Mouse (Mus musculus): ENCODE results near the gene Gm45213. TPM values are rescaled to one million over a fixed set of nuclear protein-coding genes. Genes with fewer than 3 reads are reported as not detected.

Gene Gm45213
- total RNA-seq, 2 experiments from 2014 or later = not detected

DNA sequence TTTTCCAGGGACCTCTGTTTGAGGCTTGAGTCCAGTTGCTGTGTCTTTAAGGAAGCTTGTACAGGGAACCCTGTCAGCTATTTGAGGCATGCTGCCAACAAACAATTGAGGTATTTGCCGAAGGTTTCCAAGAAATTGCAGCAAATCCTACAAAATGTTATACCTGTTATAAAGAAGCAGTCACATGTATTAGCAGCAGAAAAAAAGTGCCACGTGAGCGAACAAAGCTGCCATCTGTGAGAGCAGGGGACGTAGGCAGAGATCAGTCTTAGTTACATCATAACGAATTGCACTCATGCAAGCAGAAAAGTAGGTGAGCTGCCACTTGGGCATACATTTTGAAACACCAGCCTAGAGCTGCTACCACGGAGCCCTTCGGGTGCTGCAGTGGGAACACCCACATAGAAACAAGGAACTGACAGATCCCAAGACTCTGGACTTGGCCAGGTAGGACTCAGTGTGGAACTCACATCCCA, 63.2 kb downstream of the Gm45213 start:
- DNase-seq (ENCODE audit: low spot score in 2 of 2) = no peak

DNA sequence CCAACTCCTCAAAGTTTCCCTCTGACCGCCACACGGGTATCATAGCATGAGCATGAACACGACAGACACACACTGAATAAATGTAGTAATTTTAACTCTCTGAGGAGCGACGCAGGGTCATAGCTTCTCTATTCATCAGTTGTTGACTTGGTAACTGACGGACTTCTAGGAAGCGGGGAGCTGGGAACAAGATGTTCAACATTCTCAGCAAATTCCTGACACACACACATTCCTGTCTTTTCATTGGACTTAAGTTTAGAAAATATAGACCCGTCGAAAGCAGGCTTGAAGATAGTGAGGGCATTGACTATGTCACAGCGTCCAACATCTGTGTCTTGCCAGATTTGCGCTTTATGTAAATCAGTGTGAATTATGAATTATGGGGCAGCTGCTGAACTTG, 63.8 kb downstream of the Gm45213 start:
- no peak for DNase-seq (ENCODE audit: low spot score in 2 of 2)

DNA sequence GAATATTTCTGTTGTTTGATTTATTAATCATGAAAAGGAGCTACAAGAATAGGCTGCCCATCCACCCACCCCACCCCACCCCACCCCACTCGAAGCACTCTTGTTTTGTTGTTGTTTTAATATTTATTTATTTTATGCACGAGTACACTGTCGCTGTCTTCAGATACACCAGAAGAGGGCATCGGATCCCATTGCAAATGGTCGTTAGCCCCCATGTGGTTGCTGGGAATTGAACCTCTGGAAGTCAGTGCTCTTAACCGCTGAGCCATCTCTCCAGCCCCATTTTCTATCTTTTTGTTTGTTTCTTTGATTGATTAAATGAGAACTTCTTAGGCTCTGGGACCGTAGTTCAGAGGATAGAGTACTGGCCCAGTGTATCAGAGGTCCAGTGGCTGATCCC, 64.5 kb downstream of the Gm45213 start:
- no peak for DNase-seq (ENCODE audit: low spot score in 2 of 2)

DNA sequence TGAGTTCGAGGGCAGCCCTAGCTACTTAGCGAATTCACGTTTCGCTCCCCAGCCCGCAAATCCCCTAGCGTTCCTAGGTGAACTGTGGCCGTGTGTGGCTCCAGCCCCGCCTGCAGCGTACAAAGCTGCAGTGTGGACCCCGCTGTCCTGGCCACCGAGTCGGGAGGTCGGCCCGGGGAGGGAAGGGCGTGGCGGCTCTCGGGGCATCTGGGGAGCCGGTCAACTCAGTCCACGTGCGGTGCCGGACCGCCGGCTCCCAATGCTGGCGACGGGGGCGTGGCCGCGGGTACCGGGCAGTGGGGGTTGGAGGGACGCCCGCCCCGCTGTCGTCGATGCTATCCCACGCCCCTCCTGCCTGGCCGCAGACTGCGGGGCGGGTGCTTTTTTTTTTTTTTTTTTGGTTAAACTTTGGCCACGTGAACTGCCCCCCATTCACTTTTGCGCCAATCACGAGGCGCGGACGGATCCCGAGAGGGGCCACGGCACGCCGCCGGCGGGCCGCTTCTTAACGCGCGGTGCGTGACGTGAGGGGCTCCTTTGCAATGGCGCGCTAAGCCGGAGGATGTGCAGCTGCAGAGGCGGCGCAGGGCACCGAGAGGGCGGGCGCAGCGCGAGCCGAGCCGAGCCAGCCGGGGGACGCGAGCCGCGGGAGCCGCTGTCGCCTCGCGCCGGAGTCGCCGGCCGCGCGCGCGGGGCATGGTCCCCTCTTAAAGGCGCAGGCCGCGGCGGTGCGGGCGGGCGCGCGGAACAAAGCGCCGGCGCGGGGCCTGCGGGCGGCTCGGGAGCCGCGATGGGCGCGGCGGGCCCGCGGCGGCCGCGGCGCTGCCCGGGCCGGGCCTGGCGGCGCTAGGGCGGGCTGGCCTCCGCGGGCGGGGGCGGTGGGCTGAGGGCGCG, 65.8 kb downstream of the Gm45213 start, which contains the start of gene Chsy1:
Gene Chsy1, plus strand, starts transcription at position 555 of the 894 bp plus-strand sequence.
- peak; percentile 89 to 91 for DNase-seq (ENCODE audit: low spot score in 2 of 2)

DNA sequence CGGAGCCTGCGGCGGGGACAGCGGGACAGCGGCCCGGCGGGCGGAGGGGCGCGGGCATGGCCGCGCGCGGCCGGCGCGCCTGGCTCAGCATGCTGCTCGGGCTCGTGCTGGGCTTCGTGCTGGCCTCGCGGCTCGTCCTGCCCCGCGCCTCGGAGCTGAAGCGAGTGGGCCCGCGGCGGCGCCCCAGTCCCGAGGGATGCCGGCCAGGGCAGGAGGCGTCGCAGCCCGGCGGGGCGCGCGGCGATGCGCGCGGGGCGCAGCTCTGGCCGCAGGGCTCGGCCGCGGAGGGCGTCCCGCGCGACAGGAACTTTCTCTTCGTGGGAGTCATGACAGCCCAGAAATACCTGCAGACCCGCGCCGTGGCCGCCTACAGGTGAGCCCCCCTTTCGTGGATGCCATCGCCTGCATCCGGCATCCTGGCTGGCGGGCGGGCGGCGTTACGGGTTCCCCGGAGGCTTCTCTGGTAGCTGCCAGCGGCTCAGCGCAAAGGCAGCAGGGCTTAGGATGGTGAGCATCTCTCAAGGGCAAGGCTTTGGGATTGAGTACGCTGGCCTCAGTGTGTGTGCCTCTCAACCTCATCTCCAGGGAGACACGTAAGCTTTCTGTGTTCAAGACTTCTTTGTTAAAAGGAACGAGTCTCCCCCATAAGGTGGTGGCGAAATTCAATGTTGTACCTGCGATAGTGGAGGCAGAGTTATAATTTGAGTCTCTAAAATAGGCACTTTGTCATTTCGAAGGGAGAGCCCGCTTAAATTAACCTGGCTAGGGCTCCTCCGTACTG, 66.6 kb downstream of the Gm45213 start:
- DNase-seq (ENCODE audit: low spot score in 2 of 2) = no peak

DNA sequence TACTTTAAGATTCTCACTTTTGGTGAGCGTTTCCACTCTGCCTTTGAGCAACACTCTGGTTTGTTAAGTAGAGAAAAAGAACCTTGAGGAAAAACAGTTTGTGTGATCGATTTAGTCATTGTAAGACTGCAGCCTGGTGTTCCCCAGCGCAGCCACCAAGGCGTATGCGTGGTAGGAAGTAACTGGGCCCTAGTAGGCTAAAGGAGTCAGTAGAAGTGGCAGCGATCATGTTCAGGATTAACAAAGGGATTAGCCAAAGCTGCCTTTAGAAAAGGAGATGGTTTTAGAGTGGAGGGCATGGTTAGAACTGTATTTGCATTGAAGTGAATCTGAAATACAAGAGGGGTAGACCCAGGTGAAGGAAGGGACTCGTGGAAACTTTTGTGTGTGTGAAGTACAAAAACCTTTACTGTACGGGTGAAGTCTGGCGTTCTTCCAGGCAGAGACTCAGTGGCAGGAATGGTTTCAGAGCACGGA, 67.3 kb downstream of the Gm45213 start:
- no peak for DNase-seq (ENCODE audit: low spot score in 2 of 2)

DNA sequence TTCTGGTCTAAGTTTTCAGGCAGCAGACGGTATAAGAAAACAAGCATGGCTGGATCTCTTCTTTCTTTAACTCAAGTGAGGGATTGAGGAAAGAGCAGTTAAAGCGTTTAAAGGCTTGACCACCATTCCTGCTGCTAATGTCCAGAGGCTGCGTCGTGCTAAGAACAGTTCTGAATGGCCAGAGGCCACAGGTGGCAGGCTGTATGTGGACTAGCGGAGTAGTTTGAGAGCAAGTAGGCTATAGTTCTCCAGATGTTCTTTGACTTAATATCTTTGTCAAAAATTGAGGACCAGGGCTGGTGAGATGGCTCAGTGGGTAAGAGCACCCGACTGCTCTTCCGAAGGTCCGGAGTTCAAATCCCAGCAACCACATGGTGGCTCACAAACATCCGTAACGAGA, 67.8 kb downstream of the Gm45213 start:
- DNase-seq (ENCODE audit: low spot score in 2 of 2) = no peak

Other genes starting within 250 kb of the Gm45213 start
- gene Pcsk6, start 181.9 kb upstream of the Gm45213 start, total RNA-seq (2021) = 10 to 100 TPM in 1 of 2 experiments, 1 to 10 TPM in 1; 8.3 to 11.7 TPM
- 10 to 100 TPM; 31.6 to 37.6 TPM for gene Snrpa1, start 15.4 kb downstream of the Gm45213 start, total RNA-seq (2021)
- gene Selenos, start 36.0 kb downstream of the Gm45213 start, total RNA-seq (2021) = 10 to 100 TPM; 46.2 to 46.6 TPM
- 10 to 100 TPM; 15.6 to 17.4 TPM for gene Chsy1, start 65.9 kb downstream of the Gm45213 start, total RNA-seq (2021)

Data from left cerebral cortex, adult 18-20 months (tissue).